Mouse (Mus musculus): ENCODE results near the gene Chrm4. TPM values are rescaled to one million over a fixed set of nuclear protein-coding genes. Genes with fewer than 3 reads are reported as not detected.

The Chrm4 gene
- polyA plus RNA-seq, 1 experiment from 2014 or later, result 0.56 TPM

DNA sequence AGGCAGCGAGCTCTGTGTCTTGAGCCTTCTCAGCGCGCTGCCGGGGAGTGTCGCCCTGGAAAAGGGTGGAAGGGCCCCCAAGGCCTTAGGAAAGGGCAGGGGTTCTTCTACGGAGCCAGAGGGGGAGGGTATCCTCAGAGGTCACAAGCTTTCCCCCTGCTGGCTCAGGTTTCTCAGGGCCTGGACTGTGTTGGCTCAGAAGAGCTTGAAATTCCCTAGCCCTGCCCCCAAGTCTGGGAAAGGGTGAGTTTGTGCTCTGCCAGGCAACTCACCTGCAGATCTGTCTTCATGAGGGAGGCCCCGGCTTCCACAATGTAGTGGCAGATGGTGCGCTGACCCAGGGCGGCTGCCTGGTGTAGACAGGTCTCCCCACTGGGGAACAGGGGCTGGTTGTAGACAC is 6.4 kb downstream of the Chrm4 start:
- Histone ChIP-seq H3K4me3 (no peak overlapping the region), H3K9ac (replicated peaks) (peak overlapping the region; percentile 43; the same call in 1 of the 2 replicates), H3K4me1 (peaks cover 40% of the 10 kb centered on the region), H3K36me3 (peaks cover 39% of the 10 kb centered on the region), H3K27ac (replicated peaks) (peak overlapping the region; percentile 94), H3K9me3 (no peaks in the 10 kb centered on the region), H3K4me2 (replicated peaks) (peak overlapping the region; percentile 75; the same call in 1 of the 2 replicates), H3K27me3 (no peaks in the 10 kb centered on the region)
- ATAC-seq (ENCODE audit: low FRiP score, low read depth), result no peak
- WGBS, result 20% methylated on average over 9 of the region's 9 CpGs

DNA sequence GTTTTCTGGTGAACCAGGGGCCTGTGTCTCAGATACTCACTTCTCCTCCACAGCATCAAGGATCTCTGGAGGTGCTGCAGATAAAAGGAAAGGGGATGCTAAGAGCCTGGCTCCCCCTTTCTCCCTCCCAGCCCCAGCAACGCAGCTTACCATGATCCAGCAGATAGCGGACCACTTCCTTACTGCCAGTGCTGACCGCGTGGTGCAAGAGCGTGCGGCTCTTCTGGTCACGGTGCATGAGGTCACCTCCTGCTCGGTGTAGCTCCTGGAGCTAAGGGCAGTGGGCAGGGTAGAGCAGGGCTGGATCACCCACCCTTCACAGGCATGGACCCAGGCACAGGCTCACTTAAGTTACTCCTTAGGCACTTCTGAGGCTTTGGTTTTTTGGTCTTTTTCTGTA is 7.0 kb downstream of the Chrm4 start:
- H3K4me1 ChIP-seq, result peaks cover 39% of the 10 kb centered on the region
- H3K4me3 ChIP-seq, result no peak overlapping the region
- H3K27ac ChIP-seq (replicated peaks), result peak overlapping the region; percentile 94; the same call in 1 of the 2 replicates
- WGBS, result 58% methylated on average over 8 of the region's 8 CpGs
- no peak overlapping the region for H3K9ac ChIP-seq (replicated peaks)
- no peaks in the 10 kb centered on the region for H3K27me3 ChIP-seq
- H3K36me3 ChIP-seq, result peaks cover 45% of the 10 kb centered on the region
- no peaks in the 10 kb centered on the region for H3K9me3 ChIP-seq
- ATAC-seq (ENCODE audit: low FRiP score, low read depth), result no peak
- no peak overlapping the region for H3K4me2 ChIP-seq (replicated peaks)

DNA sequence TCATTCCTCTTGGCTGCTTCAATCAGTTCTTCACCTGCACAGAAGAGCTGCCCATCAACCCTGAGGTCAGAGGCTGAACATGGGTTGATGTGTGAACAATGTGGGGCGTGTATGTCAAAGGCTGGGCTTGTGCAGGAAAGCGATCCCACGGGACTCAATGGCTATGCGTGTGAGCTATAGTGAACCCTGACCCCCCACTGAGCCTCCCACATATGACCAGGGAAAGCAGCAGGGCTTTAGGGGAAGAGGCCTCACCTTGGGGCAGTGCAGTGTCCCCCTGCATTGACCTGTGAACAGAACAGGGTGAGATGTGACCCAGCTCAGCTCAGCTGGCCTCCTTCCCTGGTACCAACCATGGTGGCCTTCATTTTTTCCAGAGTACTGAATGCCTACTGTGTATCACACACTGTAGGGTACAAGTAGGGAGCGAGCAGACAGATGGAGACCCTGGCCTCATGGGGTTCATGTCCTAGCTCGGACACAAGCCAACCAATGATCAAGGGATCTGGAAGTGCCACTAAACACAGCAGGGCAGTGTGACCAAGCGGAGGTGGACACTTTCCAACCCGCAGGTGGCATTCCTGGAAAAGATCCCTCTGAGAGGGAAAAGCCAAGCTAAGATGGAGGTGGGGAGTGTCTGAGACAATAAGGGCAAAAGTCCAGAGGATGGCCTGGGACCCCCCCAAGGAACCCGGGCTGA is 7.9 kb downstream of the Chrm4 start:
- no peak overlapping the region for H3K4me2 ChIP-seq (replicated peaks)
- H3K36me3 ChIP-seq, result peaks cover 54% of the 10 kb centered on the region
- no peak for ATAC-seq (ENCODE audit: low FRiP score, low read depth)

DNA sequence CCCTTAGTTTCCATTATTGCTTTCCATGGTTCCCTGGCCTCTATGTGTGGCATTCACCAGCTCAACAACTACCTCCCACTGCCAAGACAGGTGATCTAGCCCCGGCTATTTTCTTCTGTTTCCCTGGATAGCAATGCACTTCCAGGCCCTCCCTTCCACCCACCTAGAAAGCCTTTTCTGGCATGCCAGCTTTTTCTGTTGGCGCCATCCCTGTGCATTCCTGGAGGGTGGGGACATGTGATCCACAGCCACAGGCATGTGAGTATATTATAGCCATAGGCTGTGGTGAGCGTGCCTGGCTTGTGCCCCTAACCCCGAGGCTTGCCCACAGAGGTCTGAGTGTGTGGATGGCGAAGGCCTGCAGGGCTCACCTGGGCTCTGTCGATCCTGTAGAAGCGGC is 9.1 kb downstream of the Chrm4 start:
- H3K9me3 ChIP-seq, result no peaks in the 10 kb centered on the region
- peaks cover 21% of the 10 kb centered on the region for H3K4me1 ChIP-seq
- H3K36me3 ChIP-seq, result peaks cover 60% of the 10 kb centered on the region
- no peak overlapping the region for H3K4me2 ChIP-seq (replicated peaks)
- ATAC-seq (ENCODE audit: low FRiP score, low read depth), result no peak
- no peak overlapping the region for H3K9ac ChIP-seq (replicated peaks)
- H3K4me3 ChIP-seq, result no peak overlapping the region
- H3K27me3 ChIP-seq, result no peaks in the 10 kb centered on the region
- no peak overlapping the region; the same call in 1 of the 2 replicates for H3K27ac ChIP-seq (replicated peaks)
- WGBS, result 90% methylated on average over 7 of the region's 7 CpGs

More for the DNA sequence above, 7.9 kb downstream of the Chrm4 start:
- peaks cover 31% of the 10 kb centered on the region for H3K4me1 ChIP-seq
- WGBS, result 87% methylated on average over 9 of the region's 9 CpGs
- H3K27me3 ChIP-seq, result no peaks in the 10 kb centered on the region
- no peak overlapping the region for H3K27ac ChIP-seq (replicated peaks)
- no peaks in the 10 kb centered on the region for H3K9me3 ChIP-seq
- H3K4me3 ChIP-seq, result no peak overlapping the region
- no peak overlapping the region for H3K9ac ChIP-seq (replicated peaks)

DNA sequence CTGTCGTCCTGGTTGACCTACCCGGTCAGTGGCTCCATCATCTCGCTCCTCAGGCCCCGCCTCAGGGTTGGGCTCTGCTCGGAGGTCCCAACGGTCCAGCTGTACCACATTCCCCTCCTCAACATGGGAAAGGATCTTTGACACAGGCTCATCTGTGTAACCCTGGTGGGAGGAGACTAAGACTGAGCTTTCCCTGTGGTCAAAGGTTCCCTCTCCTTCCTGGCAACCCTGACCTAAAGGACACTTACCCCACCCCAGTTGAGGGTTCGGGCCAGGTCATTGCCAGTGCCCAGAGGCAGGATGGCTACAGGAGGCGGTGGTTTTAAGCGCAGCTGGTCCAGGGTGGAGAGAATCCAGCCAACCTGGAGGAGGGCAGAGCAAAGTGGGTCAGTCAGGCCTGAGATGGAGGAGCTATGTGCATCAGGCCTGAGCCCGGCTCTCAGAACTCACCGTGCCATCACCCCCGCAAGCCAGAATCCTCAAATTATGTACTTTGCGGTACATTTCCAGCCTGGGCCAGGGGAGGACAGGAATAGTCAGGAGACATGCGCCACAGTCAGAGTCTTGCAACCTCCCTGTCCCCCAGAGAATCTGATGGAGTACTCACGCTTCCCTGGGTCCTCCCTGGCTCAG is 12.4 kb downstream of the Chrm4 start:
- no peak overlapping the region for H3K27ac ChIP-seq (replicated peaks)
- H3K9ac ChIP-seq (replicated peaks), result no peak overlapping the region; the same call in 1 of the 2 replicates
- no peak overlapping the region for H3K4me2 ChIP-seq (replicated peaks)
- ATAC-seq (ENCODE audit: low FRiP score, low read depth), result no peak
- peaks cover 5% of the 10 kb centered on the region for H3K4me1 ChIP-seq
- 76% methylated on average over 15 of the region's 15 CpGs for WGBS
- H3K27me3 ChIP-seq, result no peaks in the 10 kb centered on the region
- H3K9me3 ChIP-seq, result no peaks in the 10 kb centered on the region
- peaks cover 60% of the 10 kb centered on the region for H3K36me3 ChIP-seq
- H3K4me3 ChIP-seq, result no peak overlapping the region

DNA sequence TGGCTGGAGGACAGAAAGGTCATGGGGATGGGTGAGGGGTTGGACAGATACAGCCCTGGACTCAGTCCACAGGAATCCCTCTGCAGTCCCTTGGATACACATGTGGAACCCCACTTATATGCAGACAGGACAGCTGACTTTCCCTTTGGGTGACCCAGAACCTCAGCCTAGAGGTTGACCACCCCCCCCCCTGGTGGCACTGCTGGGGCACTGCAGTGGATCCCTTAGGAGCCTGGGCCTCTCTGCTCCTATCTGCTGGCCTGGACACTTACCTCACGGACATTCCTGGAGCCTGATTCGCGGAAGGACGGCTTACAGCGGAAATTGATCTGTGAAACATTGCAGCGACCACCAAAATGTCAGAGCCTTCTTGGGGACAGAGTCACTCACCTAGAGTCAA is 15.3 kb downstream of the Chrm4 start:
- Histone ChIP-seq H3K4me2 (replicated peaks) (no peak overlapping the region), H3K4me3 (no peak overlapping the region), H3K4me1 (peaks cover 15% of the 10 kb centered on the region), H3K27me3 (no peaks in the 10 kb centered on the region; the same call in 1 of the 2 replicates), H3K9ac (replicated peaks) (no peak overlapping the region), H3K27ac (replicated peaks) (no peak overlapping the region), H3K9me3 (no peaks in the 10 kb centered on the region), H3K36me3 (peaks cover 31% of the 10 kb centered on the region)
- 81% methylated on average over 6 of the region's 6 CpGs for WGBS
- ATAC-seq (ENCODE audit: low FRiP score, low read depth), result no peak

DNA sequence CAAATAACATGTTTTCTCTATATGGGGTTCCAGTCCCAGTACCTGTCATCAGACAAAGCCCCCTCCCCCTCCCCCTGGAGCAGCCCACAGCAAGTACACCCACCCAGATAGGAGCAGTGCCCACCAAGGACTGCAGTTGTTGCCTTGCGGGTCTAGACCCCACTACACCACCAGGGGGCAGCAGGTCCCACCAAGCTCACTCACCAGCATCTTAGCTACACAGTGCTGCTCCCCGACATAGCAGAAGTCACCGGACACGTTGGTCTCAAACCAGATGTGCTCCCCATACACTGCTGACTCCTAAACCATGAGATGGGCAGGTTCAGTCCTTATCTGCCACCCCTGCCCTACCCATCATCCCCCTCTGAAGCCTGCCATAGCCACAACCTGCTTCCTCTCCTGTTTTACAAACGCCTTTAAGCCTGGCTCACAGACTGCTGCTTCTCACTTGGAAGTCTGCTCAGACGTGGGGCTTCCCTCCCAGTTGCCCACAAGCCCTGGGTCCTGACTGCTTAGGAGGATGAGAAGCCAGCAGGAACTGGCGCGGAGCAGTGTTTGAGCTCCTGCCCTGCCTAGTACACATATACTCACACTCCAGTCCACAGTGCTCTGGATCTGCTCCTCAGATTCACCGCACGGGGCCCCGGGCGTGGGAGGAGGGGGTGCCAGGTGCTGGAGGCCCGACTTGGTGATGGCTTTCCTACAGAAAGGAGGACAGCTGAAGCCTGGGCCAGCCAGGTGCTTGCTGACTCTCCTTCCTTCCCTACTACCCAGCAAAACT is 17.3 kb downstream of the Chrm4 start:
- H3K4me1 ChIP-seq, result peaks cover 33% of the 10 kb centered on the region
- no peaks in the 10 kb centered on the region; the same call in 1 of the 2 replicates for H3K27me3 ChIP-seq
- no peak overlapping the region for H3K4me3 ChIP-seq
- H3K27ac ChIP-seq (replicated peaks), result no peak overlapping the region
- no peak overlapping the region for H3K4me2 ChIP-seq (replicated peaks)
- no peak overlapping the region for H3K9ac ChIP-seq (replicated peaks)
- 49% methylated on average over 13 of the region's 13 CpGs for WGBS
- no peaks in the 10 kb centered on the region for H3K9me3 ChIP-seq
- H3K36me3 ChIP-seq, result peaks cover 11% of the 10 kb centered on the region; the same call in 1 of the 2 replicates
- ATAC-seq (ENCODE audit: low FRiP score, low read depth), result peak; percentile 66

DNA sequence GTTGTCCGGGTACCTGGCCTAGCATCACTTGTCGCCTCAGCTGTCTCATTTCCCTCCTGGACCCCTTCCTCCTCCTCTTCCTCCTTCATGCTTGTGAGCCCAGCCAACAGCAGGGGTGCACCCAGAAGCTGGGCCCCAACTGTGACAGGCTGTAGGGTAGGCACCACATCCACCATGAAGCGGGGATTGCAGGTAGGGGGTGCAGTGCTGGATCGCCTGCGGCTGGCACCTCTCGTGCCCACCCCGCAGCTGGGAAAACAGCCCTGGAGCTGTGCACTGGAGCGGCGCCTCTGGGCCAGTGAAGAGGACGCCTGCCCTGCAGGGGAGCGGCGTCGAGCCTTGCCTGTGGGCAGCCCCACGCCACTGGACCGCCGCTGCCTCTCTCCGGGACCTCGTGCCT is 18.4 kb downstream of the Chrm4 start, which contains the start of gene Gm9821:
Gene Gm9821, plus strand, starts transcription at position 221 of the 400 bp plus-strand sequence.
- no peak within 1 kb of the TSS for H3K27ac ChIP-seq (replicated peaks)
- 88% methylated on average over 18 of the region's 18 CpGs for WGBS

DNA sequence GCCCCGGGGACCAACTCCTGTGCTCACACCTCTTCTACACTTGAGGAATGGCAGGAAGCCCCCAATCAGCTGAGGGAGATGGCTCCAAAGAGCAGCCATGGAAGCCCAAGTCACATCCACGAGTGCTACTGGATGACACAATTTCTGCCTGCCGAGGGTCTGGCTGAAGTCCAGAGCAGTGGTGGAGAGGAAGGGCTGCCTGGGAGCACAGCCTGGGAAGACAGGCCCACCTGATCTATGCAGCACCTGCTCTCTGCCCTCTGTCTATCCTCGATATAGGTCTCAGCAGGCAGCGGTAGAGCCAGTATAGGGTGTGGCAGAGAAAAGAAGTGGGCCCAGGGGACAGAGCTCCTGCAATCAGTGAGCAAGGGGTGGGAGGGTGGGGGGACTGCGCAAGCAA is 19.8 kb downstream of the Chrm4 start:
- 79% methylated on average over 6 of the region's 6 CpGs for WGBS
- Histone ChIP-seq H3K4me2 (replicated peaks) (no peak overlapping the region), H3K27ac (replicated peaks) (no peak overlapping the region), H3K9me3 (no peaks in the 10 kb centered on the region), H3K27me3 (no peaks in the 10 kb centered on the region; the same call in 1 of the 2 replicates), H3K4me3 (no peak overlapping the region), H3K4me1 (peaks cover 47% of the 10 kb centered on the region), H3K9ac (replicated peaks) (no peak overlapping the region), H3K36me3 (no peaks in the 10 kb centered on the region)
- ATAC-seq (ENCODE audit: low FRiP score, low read depth), result no peak

More for the DNA sequence above, 18.4 kb downstream of the Chrm4 start, which contains the start of gene Gm9821:
- H3K9me3 ChIP-seq, result no peaks in the 10 kb centered on the region
- no peak within 1 kb of the TSS for H3K9ac ChIP-seq (replicated peaks)
- ATAC-seq (ENCODE audit: low FRiP score, low read depth), result no peak
- H3K4me3 ChIP-seq, result no peak within 1 kb of the TSS
- no peak within 1 kb of the TSS for H3K4me2 ChIP-seq (replicated peaks)
- 0 out of 2 replicates have a peak, but pooled peaks cover 3% of the 10 kb centered on the region for H3K36me3 ChIP-seq
- H3K27me3 ChIP-seq, result no peaks in the 10 kb centered on the region; the same call in 1 of the 2 replicates
- peaks cover 44% of the 10 kb centered on the region for H3K4me1 ChIP-seq

DNA sequence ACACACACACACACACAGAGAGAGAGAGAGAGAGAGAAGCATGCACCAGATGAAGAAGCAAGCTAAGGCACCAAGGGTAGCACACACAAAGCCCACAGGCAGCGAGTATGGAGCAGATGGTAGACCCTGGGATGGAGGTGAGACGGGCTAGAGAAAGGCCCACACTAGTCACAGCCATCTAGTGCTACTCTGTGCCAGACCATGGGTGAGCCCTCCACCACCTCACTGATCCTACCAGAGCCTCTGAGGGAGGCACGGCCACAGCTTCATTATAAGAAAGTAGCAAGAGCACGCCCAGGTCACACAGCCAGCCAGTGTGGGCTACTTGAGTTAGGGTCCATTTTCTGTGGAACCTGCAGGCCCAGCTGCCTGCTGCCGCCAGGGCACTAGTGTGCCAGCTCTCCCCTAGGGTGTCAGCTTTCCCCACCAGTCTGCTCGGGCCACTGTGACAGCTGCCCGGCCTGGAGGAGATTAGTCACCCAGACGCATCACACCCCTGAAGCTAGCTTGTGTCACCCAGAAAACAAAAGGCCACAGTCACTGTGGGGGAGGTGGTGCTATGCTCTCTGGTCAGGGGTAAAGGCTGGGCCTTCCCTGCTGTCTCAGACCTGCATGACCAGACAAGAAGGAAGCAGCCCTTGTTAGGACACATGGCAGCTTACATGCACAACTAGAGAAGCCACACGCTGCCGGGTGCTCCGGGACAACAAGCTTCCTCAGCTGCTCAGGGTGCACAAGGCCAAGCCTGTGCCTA is 20.5 kb downstream of the Chrm4 start:
- Histone ChIP-seq H3K9me3 (no peaks in the 10 kb centered on the region), H3K4me3 (no peak overlapping the region), H3K27me3 (no peaks in the 10 kb centered on the region; the same call in 1 of the 2 replicates), H3K4me1 (peaks cover 47% of the 10 kb centered on the region), H3K27ac (replicated peaks) (peak overlapping the region; percentile 27), H3K36me3 (no peaks in the 10 kb centered on the region), H3K4me2 (replicated peaks) (no peak overlapping the region), H3K9ac (replicated peaks) (no peak overlapping the region)
- 51% methylated on average over 11 of the region's 11 CpGs for WGBS
- no peak for ATAC-seq (ENCODE audit: low FRiP score, low read depth)

DNA sequence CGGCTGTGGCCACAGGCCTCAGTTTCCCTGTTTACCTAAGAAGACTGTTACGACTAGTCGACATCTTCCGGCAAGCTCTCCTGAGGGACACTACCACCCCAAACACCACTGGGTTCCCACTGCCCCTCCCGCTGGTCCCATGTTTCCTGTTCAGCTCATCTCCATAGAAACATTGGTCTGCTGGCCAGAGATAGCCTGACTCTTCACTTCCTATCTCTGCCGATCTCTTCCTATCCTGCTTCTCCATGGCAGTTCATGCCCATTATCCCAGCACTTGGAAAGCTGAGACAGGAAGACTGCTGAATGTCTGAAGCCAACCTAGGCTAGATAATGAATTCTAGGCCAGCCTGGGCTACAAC is 21.1 kb downstream of the Chrm4 start:
- WGBS, result 73% methylated on average over 6 of the region's 6 CpGs
- Histone ChIP-seq H3K4me2 (replicated peaks) (no peak overlapping the region), H3K4me1 (peaks cover 47% of the 10 kb centered on the region), H3K27ac (replicated peaks) (peak overlapping the region; percentile 27), H3K4me3 (no peak overlapping the region), H3K9me3 (no peaks in the 10 kb centered on the region), H3K9ac (replicated peaks) (no peak overlapping the region), H3K36me3 (no peaks in the 10 kb centered on the region), H3K27me3 (no peaks in the 10 kb centered on the region; the same call in 1 of the 2 replicates)
- ATAC-seq (ENCODE audit: low FRiP score, low read depth), result no peak

Data from midbrain, embryonic 12.5 days (tissue).